Mouse (Mus musculus): ENCODE measurements around the gene Cadps2. TPM values are rescaled to one million over a fixed set of nuclear protein-coding genes. Genes with fewer than 3 reads are reported as not detected.

The Cadps2 gene
- total and polyA plus RNA-seq, 2 experiments from 2014 or later: 7.3 to 23.0 TPM

- Histone ChIP-seq H3K4me2 (ENCODE audit: low read depth, low read length, poor library complexity, severe bottlenecking) (no peak overlapping the region), H3K27ac (ENCODE audit: low read depth, low read length) (no peak overlapping the region), H3K4me3 (ENCODE audit: low read depth, low read length) (no peak overlapping the region), H3K9ac (replicated peaks; ENCODE audit: low read length, poor library complexity, severe bottlenecking) (no peak overlapping the region), H3K36me3 (ENCODE audit: insufficient read depth, low read length) (no peaks in the 10 kb centered on the region), H3K27me3 (ENCODE audit: insufficient read depth, low read length) (peaks cover 71% of the 10 kb centered on the region), H3K4me1 (ENCODE audit: insufficient read depth, low read length) (no peaks in the 10 kb centered on the region), H3K9me3 (ENCODE audit: low read length) (no peaks in the 10 kb centered on the region)
- DNase-seq (ENCODE audit: low spot score): no peak
- ATAC-seq (ENCODE audit: low FRiP score): no peak
- 11% methylated on average over 7 of the region's 7 CpGs for WGBS
- no peak for TF ChIP-seq CTCF (IDR thresholded peaks at IDR 0.05)
Measured at GRCm38 (mm10) chr6:23272542-23272941, 566.7 kb downstream of the Cadps2 start.

DNA sequence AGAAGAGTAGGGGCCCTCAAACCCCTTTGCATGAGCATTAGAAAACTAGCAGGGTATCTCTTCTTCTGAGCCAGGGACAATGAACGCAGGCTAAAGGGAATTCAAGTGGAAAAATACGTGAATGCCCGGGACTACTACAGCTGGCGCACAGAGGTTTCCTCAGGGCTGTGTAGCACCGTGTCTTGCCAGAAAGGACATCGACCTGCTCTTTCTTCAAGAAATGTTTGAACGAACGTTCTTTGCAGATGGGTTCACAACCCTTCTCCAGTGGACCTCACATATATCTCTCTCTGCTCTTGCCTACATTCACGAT, 578.5 kb downstream of the Cadps2 start:
- no peak for DNase-seq (ENCODE audit: low spot score)
- Histone ChIP-seq H3K4me2 (ENCODE audit: low read depth, low read length, poor library complexity, severe bottlenecking) (no peak overlapping the region), H3K27me3 (ENCODE audit: insufficient read depth, low read length) (peaks cover 78% of the 10 kb centered on the region), H3K4me1 (ENCODE audit: insufficient read depth, low read length) (no peaks in the 10 kb centered on the region), H3K27ac (ENCODE audit: low read depth, low read length) (no peak overlapping the region), H3K4me3 (ENCODE audit: low read depth, low read length) (no peak overlapping the region), H3K36me3 (ENCODE audit: insufficient read depth, low read length) (no peaks in the 10 kb centered on the region), H3K9me3 (ENCODE audit: low read length) (no peaks in the 10 kb centered on the region), H3K9ac (replicated peaks; ENCODE audit: low read length, poor library complexity, severe bottlenecking) (no peak overlapping the region)
- no peak for ATAC-seq (ENCODE audit: low FRiP score)
- WGBS: 2% methylated on average over 9 of the region's 9 CpGs
- TF ChIP-seq CTCF (IDR thresholded peaks at IDR 0.05): no peak

- H3K4me1 ChIP-seq (ENCODE audit: insufficient read depth, low read length): no peaks in the 10 kb centered on the region
- no peak overlapping the region for H3K27ac ChIP-seq (ENCODE audit: low read depth, low read length)
- no peak overlapping the region for H3K4me3 ChIP-seq (ENCODE audit: low read depth, low read length)
- ATAC-seq (ENCODE audit: low FRiP score) (no peak), DNase-seq (ENCODE audit: low spot score) (no peak)
- no peaks in the 10 kb centered on the region for H3K9me3 ChIP-seq (ENCODE audit: low read length)
- WGBS: 2% methylated on average over 36 of the region's 36 CpGs
- no peak for TF ChIP-seq CTCF (IDR thresholded peaks at IDR 0.05)
- H3K27me3 ChIP-seq (ENCODE audit: insufficient read depth, low read length): peaks cover 83% of the 10 kb centered on the region
- H3K4me2 ChIP-seq (ENCODE audit: low read depth, low read length, poor library complexity, severe bottlenecking): peak overlapping the region; percentile 18; the same call in 1 of the 2 replicates
- H3K36me3 ChIP-seq (ENCODE audit: insufficient read depth, low read length): no peaks in the 10 kb centered on the region
- no peak overlapping the region for H3K9ac ChIP-seq (replicated peaks; ENCODE audit: low read length, poor library complexity, severe bottlenecking)
Measured at GRCm38 (mm10) chr6:23260016-23260737, 579.0 kb downstream of the Cadps2 start.

DNA sequence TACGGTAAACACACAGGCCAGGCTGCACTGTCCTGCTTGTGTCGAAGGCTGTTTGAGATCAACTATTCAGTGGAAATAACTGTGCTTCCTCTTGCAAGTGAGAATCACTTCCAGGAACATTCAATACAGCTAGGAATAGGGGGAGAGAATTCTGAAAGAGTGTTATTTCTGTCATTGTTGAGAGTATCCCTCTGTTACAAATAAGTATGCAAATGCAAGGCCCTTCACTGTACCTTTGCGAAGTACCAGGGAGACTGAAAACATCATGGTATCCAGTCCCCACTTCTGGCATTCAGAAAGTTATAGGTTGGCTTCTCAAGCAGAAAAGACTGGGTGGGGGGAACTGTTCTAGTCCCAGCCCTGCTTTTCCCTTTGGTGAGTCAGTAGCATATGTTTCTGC, 581.2 kb downstream of the Cadps2 start:
- Histone ChIP-seq H3K36me3 (ENCODE audit: insufficient read depth, low read length) (no peaks in the 10 kb centered on the region), H3K9ac (replicated peaks; ENCODE audit: low read length, poor library complexity, severe bottlenecking) (no peak overlapping the region), H3K27ac (ENCODE audit: low read depth, low read length) (no peak overlapping the region), H3K4me2 (ENCODE audit: low read depth, low read length, poor library complexity, severe bottlenecking) (no peak overlapping the region), H3K4me3 (ENCODE audit: low read depth, low read length) (no peak overlapping the region), H3K9me3 (ENCODE audit: low read length) (no peaks in the 10 kb centered on the region), H3K4me1 (ENCODE audit: insufficient read depth, low read length) (no peaks in the 10 kb centered on the region), H3K27me3 (ENCODE audit: insufficient read depth, low read length) (peaks cover 88% of the 10 kb centered on the region)
- no peak for ATAC-seq (ENCODE audit: low FRiP score)
- no peak for TF ChIP-seq CTCF (IDR thresholded peaks at IDR 0.05)
- no peak for DNase-seq (ENCODE audit: low spot score)
- 22% methylated on average over 3 of the region's 3 CpGs for WGBS

GRCm38 (mm10) chr6:23255161-23255560, 584.1 kb downstream of the Cadps2 start:
- Histone ChIP-seq H3K36me3 (ENCODE audit: insufficient read depth, low read length) (no peaks in the 10 kb centered on the region), H3K4me3 (ENCODE audit: low read depth, low read length) (no peak overlapping the region), H3K9me3 (ENCODE audit: low read length) (no peaks in the 10 kb centered on the region), H3K27ac (ENCODE audit: low read depth, low read length) (no peak overlapping the region), H3K4me2 (ENCODE audit: low read depth, low read length, poor library complexity, severe bottlenecking) (no peak overlapping the region), H3K4me1 (ENCODE audit: insufficient read depth, low read length) (no peaks in the 10 kb centered on the region), H3K27me3 (ENCODE audit: insufficient read depth, low read length) (peaks cover 80% of the 10 kb centered on the region), H3K9ac (replicated peaks; ENCODE audit: low read length, poor library complexity, severe bottlenecking) (no peak overlapping the region)
- 3% methylated on average over 8 of the region's 8 CpGs for WGBS
- ATAC-seq (ENCODE audit: low FRiP score) (no peak), DNase-seq (ENCODE audit: low spot score) (no peak)
- no peak for TF ChIP-seq CTCF (IDR thresholded peaks at IDR 0.05)

- ATAC-seq (ENCODE audit: low FRiP score): no peak
- DNase-seq (ENCODE audit: low spot score): no peak
- Histone ChIP-seq H3K4me3 (ENCODE audit: low read depth, low read length) (no peak overlapping the region), H3K9ac (replicated peaks; ENCODE audit: low read length, poor library complexity, severe bottlenecking) (no peak overlapping the region), H3K4me1 (ENCODE audit: insufficient read depth, low read length) (no peaks in the 10 kb centered on the region), H3K9me3 (ENCODE audit: low read length) (no peaks in the 10 kb centered on the region), H3K36me3 (ENCODE audit: insufficient read depth, low read length) (no peaks in the 10 kb centered on the region), H3K27ac (ENCODE audit: low read depth, low read length) (no peak overlapping the region), H3K27me3 (ENCODE audit: insufficient read depth, low read length) (peaks cover 80% of the 10 kb centered on the region), H3K4me2 (ENCODE audit: low read depth, low read length, poor library complexity, severe bottlenecking) (no peak overlapping the region)
- 3% methylated on average over 11 of the region's 11 CpGs for WGBS
- no peak for TF ChIP-seq CTCF (IDR thresholded peaks at IDR 0.05)
Measured at GRCm38 (mm10) chr6:23254644-23255043, 584.6 kb downstream of the Cadps2 start.

Measured in midbrain, postnatal 0 days (tissue).